Mouse (Mus musculus) layer of hippocampus, adult 18-20 months (tissue): ENCODE measurements around the gene Opn1sw. TPM values are rescaled to one million over a fixed set of nuclear protein-coding genes. Genes with fewer than 3 reads are reported as not detected.
"Not testable (repeated sequence)": the region's sequence is repeated elsewhere in the genome, so short reads cannot be mapped to it uniquely, and the experiment has no call there.

Experiments
- DNase-seq, 2 experiments: peaks; one replicate each; pipeline ENCODE4 v3.0.0; 2022; ENCODE audit warnings: low spot score in 2 of 2
- microRNA-seq, 2 experiments: library from miRNA; unstranded; fragments of <30 nt; microRNA quantifications; one replicate each; pipeline ENCODE4 v1.2.0; 2021
- total RNA-seq, 2 experiments: library from RNA; stranded (reverse); gene quantifications; 2 replicates each; pipeline ENCODE4 v1.2.3; 2021

Gene Opn1sw
- total RNA-seq, 2 experiments from 2014 or later, result not detected

GRCm38 (mm10) chr6:29347189-29347588, 41.1 kb downstream of the Opn1sw start:
- peak in 1 of 2 experiments; percentile 4 for DNase-seq

DNA sequence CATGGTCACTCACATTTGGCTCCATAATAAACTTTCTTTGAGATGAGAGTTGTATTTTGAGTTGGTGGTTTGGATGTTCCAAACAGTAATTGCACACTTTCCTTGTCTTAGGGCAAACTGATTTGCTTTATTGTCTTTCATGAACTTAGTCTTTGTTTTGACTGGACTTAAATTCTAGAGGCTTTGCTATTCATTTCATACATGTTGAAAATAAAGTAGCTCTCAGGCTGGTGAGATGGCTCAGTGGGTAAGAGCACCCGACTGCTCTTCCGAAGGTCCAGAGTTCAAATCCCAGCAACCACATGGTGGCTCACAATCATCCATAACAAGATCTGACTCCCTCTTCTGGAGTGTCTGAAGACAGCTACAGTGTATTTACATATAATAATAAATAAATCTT, 41.8 kb downstream of the Opn1sw start:
- not testable (repeated sequence) for DNase-seq

DNA sequence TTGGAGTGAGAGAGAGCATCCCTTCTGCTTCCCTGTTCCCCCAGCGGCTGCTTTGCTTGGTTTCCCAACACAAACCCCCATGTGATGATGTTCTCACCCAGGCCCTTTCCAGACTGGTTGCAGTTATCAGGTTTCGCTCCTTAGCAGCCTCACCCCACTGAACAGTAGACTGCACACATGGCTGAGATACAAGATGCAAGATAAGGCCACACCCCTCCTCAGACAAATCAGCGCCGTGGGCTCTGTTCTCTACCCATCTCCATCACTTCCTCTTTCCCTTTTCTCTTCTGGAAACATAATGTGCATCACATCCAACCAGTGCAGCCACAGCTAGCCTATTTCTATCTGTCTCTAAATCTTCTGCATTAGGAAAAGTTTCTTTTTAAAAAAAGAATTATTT, 58.8 kb downstream of the Opn1sw start:
- no peak for DNase-seq

DNA sequence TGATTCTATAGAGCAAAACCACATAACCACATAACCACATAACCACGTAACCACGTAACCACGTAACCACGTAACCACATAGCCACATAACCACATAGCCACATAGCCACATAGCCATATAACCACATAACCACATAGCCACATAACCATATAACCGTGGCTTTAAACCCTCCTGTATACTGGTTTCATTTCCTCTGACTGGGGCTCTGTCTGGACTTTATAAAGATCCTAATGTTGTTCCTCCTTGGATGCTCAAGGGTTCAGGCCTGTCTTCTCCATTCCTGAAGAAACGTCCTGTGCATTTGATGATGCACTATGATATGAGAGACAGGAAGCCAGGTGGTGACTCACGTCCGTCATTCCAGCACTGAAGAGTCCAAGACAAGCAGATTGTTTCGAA, 61.3 kb downstream of the Opn1sw start:
- DNase-seq, result no peak

Small RNAs within 50 kb of the gene (microRNA-seq; reads per million reads assigned to microRNA genes)
- gene Gm26220 (0 to 0.25 reads per million in 2 experiments), gene Gm44354 (0 reads per million in 2 experiments)

Other genes with a start within 250 kb of the Opn1sw start
- gene Rbm28, start 223.5 kb downstream of the Opn1sw start, total RNA-seq, result 10 to 100 TPM; 43.1 to 43.2 TPM
- gene Prrt4, start 208.9 kb downstream of the Opn1sw start, total RNA-seq, result 1 to 10 TPM; 2.4 to 2.6 TPM
- gene Impdh1, start 172.1 kb downstream of the Opn1sw start, total RNA-seq, result 10 to 100 TPM; 36.0 to 42.9 TPM
- 1 to 10 TPM; 6.0 to 6.9 TPM for gene Hilpda, start 116.0 kb downstream of the Opn1sw start, total RNA-seq
- gene Fam71f2, start 108.9 kb downstream of the Opn1sw start, total RNA-seq, result under 1 TPM; 0.33 to 0.35 TPM
- not detected for gene Fam71f1, start 69.3 kb downstream of the Opn1sw start, total RNA-seq
- gene Calu, start 40.4 kb downstream of the Opn1sw start, total RNA-seq, result 10 to 100 TPM; 62.7 to 65.0 TPM
- 10 to 100 TPM; 62.1 to 75.9 TPM for gene Ccdc136, start 7.8 kb upstream of the Opn1sw start, total RNA-seq
- gene Flnc, start 44.8 kb upstream of the Opn1sw start, total RNA-seq, result 1 to 10 TPM; 1.5 to 1.6 TPM
- gene Atp6v1f, start 79.2 kb upstream of the Opn1sw start, total RNA-seq, result 100 to 1,000 TPM; 250 to 276 TPM
- gene Atp6v1fnb, start 83.0 kb upstream of the Opn1sw start, total RNA-seq, result 1 to 10 TPM in 1 of 2 experiments, under 1 TPM in 1; 0.67 to 1.2 TPM
- gene Kcp, start 119.5 kb upstream of the Opn1sw start, total RNA-seq, result 1 to 10 TPM; 1.1 to 2.3 TPM
- 1 to 10 TPM; 4.4 to 5.4 TPM for gene Irf5, start 138.2 kb upstream of the Opn1sw start, total RNA-seq
- gene Tnpo3, start 221.4 kb upstream of the Opn1sw start, total RNA-seq, result 10 to 100 TPM; 71.6 to 72.1 TPM